Mouse (Mus musculus): ENCODE results near the gene Grhl3. TPM values are rescaled to one million over a fixed set of nuclear protein-coding genes. Genes with fewer than 3 reads are reported as not detected.

Grhl3 gene
- polyA plus RNA-seq, 1 experiment from 2014 or later, result 35.5 TPM

- Histone ChIP-seq H3K9ac (no peak overlapping the region), H3K4me2 (replicated peaks) (no peak overlapping the region), H3K36me3 (no peaks in the 10 kb centered on the region), H3K27me3 (peaks cover 8% of the 10 kb centered on the region), H3K4me3 (replicated peaks) (no peak overlapping the region), H3K4me1 (peaks cover 14% of the 10 kb centered on the region), H3K27ac (replicated peaks) (no peak overlapping the region), H3K9me3 (replicated peaks) (no peaks in the 10 kb centered on the region)
- ATAC-seq (ENCODE audit: insufficient number of reproducible peaks, low FRiP score, low TSS enrichment, low read depth), result peak; percentile 30; the same call in 1 of the 2 replicates
- 16% methylated on average over 14 of the region's 14 CpGs for WGBS
Measured at GRCm38 (mm10) chr4:135526039-135526710, 47.3 kb downstream of the Grhl3 start.

- Histone ChIP-seq H3K4me1 (peaks cover 14% of the 10 kb centered on the region), H3K27me3 (peaks cover 8% of the 10 kb centered on the region), H3K9ac (no peak overlapping the region), H3K4me3 (replicated peaks) (no peak overlapping the region), H3K9me3 (replicated peaks) (no peaks in the 10 kb centered on the region), H3K4me2 (replicated peaks) (no peak overlapping the region), H3K27ac (replicated peaks) (no peak overlapping the region), H3K36me3 (no peaks in the 10 kb centered on the region)
- ATAC-seq (ENCODE audit: insufficient number of reproducible peaks, low FRiP score, low TSS enrichment, low read depth), result no peak
- WGBS, result 68% methylated on average over 12 of the region's 12 CpGs
Measured at GRCm38 (mm10) chr4:135525057-135525456, 48.4 kb downstream of the Grhl3 start.

- Histone ChIP-seq H3K4me1 (peaks cover 14% of the 10 kb centered on the region), H3K27me3 (peaks cover 8% of the 10 kb centered on the region), H3K9ac (no peak overlapping the region), H3K4me3 (replicated peaks) (no peak overlapping the region), H3K36me3 (no peaks in the 10 kb centered on the region), H3K4me2 (replicated peaks) (no peak overlapping the region), H3K27ac (replicated peaks) (no peak overlapping the region), H3K9me3 (replicated peaks) (no peaks in the 10 kb centered on the region)
- 10% methylated on average over 7 of the region's 7 CpGs for WGBS
- ATAC-seq (ENCODE audit: insufficient number of reproducible peaks, low FRiP score, low TSS enrichment, low read depth), result no peak
Measured at GRCm38 (mm10) chr4:135523939-135524338, 49.5 kb downstream of the Grhl3 start.

- no peaks in the 10 kb centered on the region for H3K9me3 ChIP-seq (replicated peaks)
- no peak for ATAC-seq (ENCODE audit: insufficient number of reproducible peaks, low FRiP score, low TSS enrichment, low read depth)
- 50% methylated on average over 9 of the region's 9 CpGs for WGBS
- no peak overlapping the region for H3K9ac ChIP-seq
- no peak overlapping the region for H3K4me2 ChIP-seq (replicated peaks)
- peaks cover 12% of the 10 kb centered on the region; the same call in 1 of the 2 replicates for H3K4me1 ChIP-seq
- H3K27me3 ChIP-seq, result peaks cover 4% of the 10 kb centered on the region
- no peaks in the 10 kb centered on the region for H3K36me3 ChIP-seq
- no peak overlapping the region for H3K27ac ChIP-seq (replicated peaks)
- no peak overlapping the region for H3K4me3 ChIP-seq (replicated peaks)
Measured at GRCm38 (mm10) chr4:135520421-135520820, 53.0 kb downstream of the Grhl3 start.

- peaks cover 9% of the 10 kb centered on the region; the same call in 1 of the 2 replicates for H3K4me1 ChIP-seq
- no peak overlapping the region for H3K4me3 ChIP-seq (replicated peaks)
- H3K27ac ChIP-seq (replicated peaks), result no peak overlapping the region
- no peaks in the 10 kb centered on the region for H3K36me3 ChIP-seq
- H3K9ac ChIP-seq, result no peak overlapping the region
- no peaks in the 10 kb centered on the region for H3K9me3 ChIP-seq (replicated peaks)
- 76% methylated on average over 12 of the region's 12 CpGs for WGBS
- ATAC-seq (ENCODE audit: insufficient number of reproducible peaks, low FRiP score, low TSS enrichment, low read depth), result no peak
- H3K27me3 ChIP-seq, result no peaks in the 10 kb centered on the region
- H3K4me2 ChIP-seq (replicated peaks), result no peak overlapping the region
Measured at GRCm38 (mm10) chr4:135518135-135518534, 55.3 kb downstream of the Grhl3 start.

- Histone ChIP-seq H3K9ac (no peak overlapping the region), H3K9me3 (replicated peaks) (no peaks in the 10 kb centered on the region)
Measured at GRCm38 (mm10) chr4:135516351-135517316, 56.8 kb downstream of the Grhl3 start.

GRCm38 (mm10) chr4:135514925-135515324 lies 58.5 kb downstream of the Grhl3 start:
- Histone ChIP-seq H3K27ac (replicated peaks) (no peak overlapping the region), H3K4me1 (peaks cover 16% of the 10 kb centered on the region; the same call in 1 of the 2 replicates), H3K9ac (no peak overlapping the region), H3K27me3 (no peaks in the 10 kb centered on the region), H3K4me3 (replicated peaks) (no peak overlapping the region), H3K4me2 (replicated peaks) (no peak overlapping the region), H3K36me3 (no peaks in the 10 kb centered on the region), H3K9me3 (replicated peaks) (no peaks in the 10 kb centered on the region)
- 60% methylated on average over 14 of the region's 14 CpGs for WGBS
- no peak for ATAC-seq (ENCODE audit: insufficient number of reproducible peaks, low FRiP score, low TSS enrichment, low read depth)

More at GRCm38 (mm10) chr4:135516351-135517316, 56.8 kb downstream of the Grhl3 start:
- no peak overlapping the region for H3K4me2 ChIP-seq (replicated peaks)
- H3K27me3 ChIP-seq, result no peaks in the 10 kb centered on the region
- H3K27ac ChIP-seq (replicated peaks), result 0 out of 2 replicates have a peak overlapping the region, but pooled peaks have one; percentile 12
- no peaks in the 10 kb centered on the region for H3K36me3 ChIP-seq
- 49% methylated on average over 15 of the region's 15 CpGs for WGBS
- H3K4me1 ChIP-seq, result peaks cover 9% of the 10 kb centered on the region; the same call in 1 of the 2 replicates
- no peak for ATAC-seq (ENCODE audit: insufficient number of reproducible peaks, low FRiP score, low TSS enrichment, low read depth)
- no peak overlapping the region for H3K4me3 ChIP-seq (replicated peaks)

GRCm38 (mm10) chr4:135513865-135514264 lies 59.6 kb downstream of the Grhl3 start:
- WGBS, result 74% methylated on average over 7 of the region's 7 CpGs
- Histone ChIP-seq H3K9me3 (replicated peaks) (no peaks in the 10 kb centered on the region), H3K27ac (replicated peaks) (no peak overlapping the region), H3K9ac (no peak overlapping the region), H3K4me2 (replicated peaks) (no peak overlapping the region), H3K4me3 (replicated peaks) (no peak overlapping the region), H3K4me1 (peaks cover 22% of the 10 kb centered on the region; the same call in 1 of the 2 replicates), H3K36me3 (no peaks in the 10 kb centered on the region), H3K27me3 (no peaks in the 10 kb centered on the region)
- ATAC-seq (ENCODE audit: insufficient number of reproducible peaks, low FRiP score, low TSS enrichment, low read depth), result no peak

GRCm38 (mm10) chr4:135509515-135509914 lies 63.9 kb downstream of the Grhl3 start:
- Histone ChIP-seq H3K4me1 (peaks cover 20% of the 10 kb centered on the region), H3K36me3 (no peaks in the 10 kb centered on the region), H3K9ac (no peak overlapping the region), H3K9me3 (replicated peaks) (no peaks in the 10 kb centered on the region), H3K4me3 (replicated peaks) (no peak overlapping the region), H3K4me2 (replicated peaks) (no peak overlapping the region), H3K27me3 (no peaks in the 10 kb centered on the region), H3K27ac (replicated peaks) (no peak overlapping the region)
- 49% methylated on average over 12 of the region's 12 CpGs for whole genome bisulfite sequencing
- ATAC-seq (ENCODE audit: insufficient number of reproducible peaks, low FRiP score, low TSS enrichment, low read depth), result no peak

- WGBS, result 12% methylated on average over 13 of the region's 13 CpGs
- no peaks in the 10 kb centered on the region for H3K9me3 ChIP-seq (replicated peaks)
- no peak overlapping the region for H3K27ac ChIP-seq (replicated peaks)
- no peak overlapping the region for H3K4me3 ChIP-seq (replicated peaks)
- H3K9ac ChIP-seq, result no peak overlapping the region
- no peaks in the 10 kb centered on the region for H3K36me3 ChIP-seq
- H3K4me2 ChIP-seq (replicated peaks), result peak overlapping the region; percentile 39
- peaks cover 20% of the 10 kb centered on the region for H3K4me1 ChIP-seq
- H3K27me3 ChIP-seq, result no peaks in the 10 kb centered on the region
- ATAC-seq (ENCODE audit: insufficient number of reproducible peaks, low FRiP score, low TSS enrichment, low read depth), result 0 out of 2 replicates have a peak, but pooled peaks have one; percentile 40
Measured at GRCm38 (mm10) chr4:135508419-135509039, 64.9 kb downstream of the Grhl3 start.

Data from embryonic facial prominence, embryonic 15.5 days (tissue).